Mouse (Mus musculus): ENCODE results near the gene Olfr633.

DNA sequence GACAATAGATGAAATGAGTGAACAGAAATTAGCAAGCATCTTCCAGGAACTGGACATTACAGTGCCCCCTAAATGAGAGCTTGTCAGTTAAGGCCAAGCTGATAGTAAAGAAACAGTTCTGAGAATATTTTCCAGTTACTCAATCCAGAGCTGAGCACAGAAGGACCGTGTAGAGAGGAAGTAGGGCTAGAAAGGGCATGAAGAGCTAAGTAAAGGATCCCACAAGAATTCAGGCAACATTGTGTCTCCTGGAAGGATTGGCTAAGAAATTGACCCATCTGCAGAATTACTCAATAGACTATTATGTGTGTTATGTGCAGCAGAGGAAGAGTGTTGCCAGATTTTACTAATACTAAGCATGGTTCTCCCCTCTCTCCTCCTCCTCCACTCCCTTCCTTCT, 27.5 kb downstream of the Olfr633 start:
- TF ChIP-seq CTCF (IDR thresholded peaks at IDR 0.05; ENCODE audit: borderline replicate concordance, insufficient read depth, low read depth, low read length) (no peak), POLR2A (IDR thresholded peaks at IDR 0.05; ENCODE audit: borderline replicate concordance, insufficient read depth, low read length) (no peak)
